Mouse (Mus musculus) liver, adult 2 months (tissue): ENCODE results near the gene Cenpu.

ENCODE experiments used
- CTCF ChIP-seq: fragments of 200-500 bp; IDR thresholded peaks from 2 replicates; pipeline ENCODE4 v1.5.1; 2011; ENCODE audit warnings: low read depth, low read length, control low read depth
- POLR2A ChIP-seq: fragments of 200-500 bp; IDR thresholded peaks from 2 replicates; pipeline ENCODE4 v1.6.1; 2011; ENCODE audit warnings: low read length, control low read depth; ENCODE audit not compliant: insufficient read depth; ENCODE audit errors: extremely low read depth

DNA sequence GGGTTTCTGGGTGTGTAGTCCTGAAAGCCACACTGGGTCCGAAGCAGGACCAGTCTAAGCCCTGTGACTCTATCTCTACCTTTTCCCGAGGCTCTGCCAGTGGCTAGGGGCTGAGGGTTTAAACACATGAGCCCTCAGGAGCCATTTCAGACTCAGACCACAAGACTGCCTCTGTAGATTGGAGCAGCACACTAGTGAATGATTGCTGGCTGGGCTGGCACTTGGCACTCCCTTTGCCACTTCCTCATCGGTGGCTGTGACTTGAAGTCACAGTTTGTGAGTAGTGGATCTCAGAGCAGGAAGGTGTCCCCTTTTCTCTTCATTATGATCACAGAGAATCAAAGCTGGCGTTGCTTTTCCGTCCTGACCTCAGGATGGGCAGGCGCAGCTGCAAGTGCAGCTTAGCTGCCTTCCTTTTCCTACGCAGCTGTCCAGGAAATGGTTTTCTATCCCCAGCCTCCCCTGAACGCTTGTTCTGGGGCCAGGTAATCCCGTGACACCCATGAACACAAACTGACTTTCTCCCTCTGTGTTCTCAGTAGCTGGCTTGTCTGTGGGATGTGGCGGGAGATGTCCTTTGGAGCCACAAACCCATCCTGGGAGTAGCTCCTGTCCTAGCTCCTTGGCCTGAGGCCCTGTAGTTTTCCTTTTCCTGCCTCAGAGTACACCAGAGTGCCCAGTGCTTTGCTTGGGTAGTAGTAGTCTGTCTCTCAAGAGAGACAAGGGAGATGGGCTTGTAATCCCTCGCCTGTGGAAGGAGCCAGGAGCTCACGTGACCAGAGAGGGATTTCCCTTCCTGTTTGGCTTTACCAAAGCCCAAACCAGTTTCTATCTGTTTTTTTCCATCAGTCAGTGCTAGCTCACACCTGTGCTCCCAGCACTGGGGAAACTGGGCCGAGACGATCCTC, 43.1 kb upstream of the Cenpu start:
- TF ChIP-seq CTCF (no peak), POLR2A (no peak)
